Mouse (Mus musculus): ENCODE data around the gene Slc38a9. TPM values are rescaled to one million over a fixed set of nuclear protein-coding genes. Genes with fewer than 3 reads are reported as not detected.

The Slc38a9 gene
- polyA plus RNA-seq, 2 experiments: 9.2 to 10.9 TPM

DNA sequence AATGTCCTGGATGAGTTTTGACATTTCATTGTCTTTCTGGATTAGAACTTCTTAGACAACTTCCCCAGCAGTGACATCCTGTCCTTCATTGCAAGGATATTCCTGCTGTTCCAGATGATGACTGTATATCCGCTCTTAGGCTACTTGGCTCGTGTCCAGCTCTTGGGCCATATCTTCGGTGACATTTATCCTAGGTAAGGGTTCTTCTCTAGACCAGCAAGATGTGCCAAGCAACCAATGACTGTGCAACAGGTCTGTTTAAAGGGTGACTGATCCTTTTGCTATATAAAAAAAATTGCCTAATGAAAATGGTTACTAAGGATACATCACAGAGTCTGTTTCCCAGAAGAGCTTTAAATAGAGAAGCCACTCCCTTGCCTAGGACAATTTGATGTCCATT is 65.5 kb downstream of the Slc38a9 start:
- ATAC-seq (ENCODE audit: insufficient read depth): no peak
- WGBS (ENCODE audit: insufficient replicate concordance): 82% methylated on average over 3 of the region's 3 CpGs
- H3K36me3 ChIP-seq (replicated peaks; ENCODE audit: control insufficient read depth, insufficient read depth, low read depth): no peaks in the 10 kb centered on the region

GRCm38 (mm10) chr13:112733311-112733710 is 72.8 kb downstream of the Slc38a9 start:
- TF ChIP-seq CTCF (IDR thresholded peaks at IDR 0.05; ENCODE audit: low read depth) (no peak), EP300 (IDR thresholded peaks at IDR 0.05; ENCODE audit: low read depth) (no peak)
- H3K4me1 ChIP-seq (replicated peaks; ENCODE audit: control insufficient read depth in 2 of 2, insufficient read depth in 2 of 2, low read length in 1 of 2): peaks cover 0 to 5% of the 10 kb centered on the region in 2 experiments; a peak in 2 of 4 replicates

More for the DNA sequence above, 65.5 kb downstream of the Slc38a9 start:
- Histone ChIP-seq H3K9ac (replicated peaks) (no peak overlapping the region), H3K27me3 (ENCODE audit: control insufficient read depth, insufficient read depth, low read length) (no peaks in the 10 kb centered on the region), H3K9me3 (ENCODE audit: control insufficient read depth, low read length) (no peaks in the 10 kb centered on the region), H3K4me1 (replicated peaks; ENCODE audit: control insufficient read depth in 2 of 2, insufficient read depth in 2 of 2, low read length in 1 of 2) (no peaks in the 10 kb centered on the region), H3K27ac (no peak overlapping the region), H3K4me3 (ENCODE audit: insufficient read depth in 1 of 2, low read depth in 2 of 2, low read length in 2 of 2) (no peak overlapping the region), H3K4me2 (ENCODE audit: low read depth) (no peak overlapping the region)
- no peak for DNase-seq (ENCODE audit: low read depth in 3 of 3, low spot score in 3 of 3)
- TF ChIP-seq EP300 (IDR thresholded peaks at IDR 0.05; ENCODE audit: low read depth): no peak
- no peak for TF ChIP-seq CTCF (IDR thresholded peaks at IDR 0.05; ENCODE audit: low read depth)

GRCm38 (mm10) chr13:112734906-112735713 is 74.6 kb downstream of the Slc38a9 start:
- Histone ChIP-seq H3K4me1 (replicated peaks; ENCODE audit: control insufficient read depth in 2 of 2, insufficient read depth in 2 of 2, low read length in 1 of 2) (peaks cover 0 to 5% of the 10 kb centered on the region in 2 experiments; a peak in 2 of 4 replicates), H3K4me2 (ENCODE audit: low read depth) (no peak overlapping the region), H3K36me3 (replicated peaks; ENCODE audit: control insufficient read depth, insufficient read depth, low read depth) (no peaks in the 10 kb centered on the region; the same call in 1 of the 2 replicates), H3K27me3 (ENCODE audit: control insufficient read depth, insufficient read depth, low read length) (no peaks in the 10 kb centered on the region), H3K9me3 (ENCODE audit: control insufficient read depth, low read length) (no peaks in the 10 kb centered on the region), H3K9ac (replicated peaks) (no peak overlapping the region), H3K4me3 (ENCODE audit: insufficient read depth in 1 of 2, low read depth in 2 of 2, low read length in 2 of 2) (no peak overlapping the region), H3K27ac (no peak overlapping the region)
- TF ChIP-seq CTCF (IDR thresholded peaks at IDR 0.05; ENCODE audit: low read depth) (no peak), EP300 (IDR thresholded peaks at IDR 0.05; ENCODE audit: low read depth) (no peak)
- DNase-seq (ENCODE audit: low read depth in 3 of 3, low spot score in 3 of 3) (no peak), ATAC-seq (ENCODE audit: insufficient read depth) (peak; percentile 64)
- 60% methylated on average over 14 of the region's 14 CpGs for WGBS (ENCODE audit: insufficient replicate concordance)

More at GRCm38 (mm10) chr13:112733311-112733710, 72.8 kb downstream of the Slc38a9 start:
- 82% methylated on average over 12 of the region's 12 CpGs for WGBS (ENCODE audit: insufficient replicate concordance)
- Histone ChIP-seq H3K9ac (replicated peaks) (no peak overlapping the region), H3K27me3 (ENCODE audit: control insufficient read depth, insufficient read depth, low read length) (no peaks in the 10 kb centered on the region), H3K4me3 (ENCODE audit: insufficient read depth in 1 of 2, low read depth in 2 of 2, low read length in 2 of 2) (no peak overlapping the region), H3K4me2 (ENCODE audit: low read depth) (no peak overlapping the region), H3K27ac (no peak overlapping the region), H3K9me3 (ENCODE audit: control insufficient read depth, low read length) (no peaks in the 10 kb centered on the region), H3K36me3 (replicated peaks; ENCODE audit: control insufficient read depth, insufficient read depth, low read depth) (no peaks in the 10 kb centered on the region; the same call in 1 of the 2 replicates)
- ATAC-seq (ENCODE audit: insufficient read depth) (no peak), DNase-seq (ENCODE audit: low read depth in 3 of 3, low spot score in 3 of 3) (no peak)

DNA sequence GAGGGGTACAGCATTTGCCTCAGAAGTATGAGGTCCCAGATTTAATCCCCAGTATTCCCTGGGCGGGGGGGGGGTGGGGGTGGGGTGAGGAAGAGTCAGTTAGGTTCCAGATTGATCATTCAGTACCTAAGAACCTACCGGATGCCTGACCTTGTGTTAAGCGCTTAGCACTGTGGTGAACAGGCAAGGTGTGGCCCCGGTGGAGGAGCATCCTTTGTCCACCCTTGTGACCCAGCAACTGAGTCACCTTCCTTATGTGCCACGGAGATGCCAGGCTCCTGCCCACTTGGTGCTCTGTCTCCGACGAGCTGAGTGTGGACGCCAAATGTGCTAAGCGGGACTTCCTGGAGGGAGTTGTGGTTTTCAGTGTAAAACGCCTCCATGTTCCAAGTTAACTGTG is 75.9 kb downstream of the Slc38a9 start:
- DNase-seq (ENCODE audit: low read depth in 3 of 3, low spot score in 3 of 3): no peak
- no peak for ATAC-seq (ENCODE audit: insufficient read depth)

DNA sequence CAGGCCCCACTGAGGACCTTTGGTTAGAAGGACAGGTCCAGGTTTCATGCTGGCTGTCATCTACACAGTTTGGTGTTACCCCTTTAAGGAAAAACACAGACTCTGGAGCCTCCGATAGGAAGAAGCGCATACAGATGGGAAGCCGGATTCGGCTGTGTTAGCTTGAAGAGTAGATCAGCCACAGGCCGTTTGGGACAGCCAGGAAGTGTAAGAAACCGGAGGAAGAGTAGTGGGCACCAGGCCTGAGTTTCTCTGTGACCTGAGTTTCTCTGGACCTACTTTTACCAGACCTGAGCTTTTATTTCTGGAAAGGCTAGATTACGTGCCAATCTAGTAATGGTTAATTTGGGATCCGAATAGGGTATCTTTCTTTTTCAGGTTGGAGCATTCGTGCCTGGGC is 76.6 kb downstream of the Slc38a9 start:
- TF ChIP-seq CTCF (IDR thresholded peaks at IDR 0.05; ENCODE audit: low read depth) (no peak), EP300 (IDR thresholded peaks at IDR 0.05; ENCODE audit: low read depth) (no peak)
- no peak overlapping the region for H3K27ac ChIP-seq
- no peak for DNase-seq (ENCODE audit: low read depth in 3 of 3, low spot score in 3 of 3)

More for the DNA sequence above, 75.9 kb downstream of the Slc38a9 start:
- Histone ChIP-seq H3K27ac (no peak overlapping the region), H3K9me3 (ENCODE audit: control insufficient read depth, low read length) (no peaks in the 10 kb centered on the region), H3K9ac (replicated peaks) (no peak overlapping the region), H3K27me3 (ENCODE audit: control insufficient read depth, insufficient read depth, low read length) (no peaks in the 10 kb centered on the region), H3K4me3 (ENCODE audit: insufficient read depth in 1 of 2, low read depth in 2 of 2, low read length in 2 of 2) (no peak overlapping the region), H3K4me1 (replicated peaks; ENCODE audit: control insufficient read depth in 2 of 2, insufficient read depth in 2 of 2, low read length in 1 of 2) (peaks cover 0 to 7% of the 10 kb centered on the region in 2 experiments; a peak in 2 of 4 replicates), H3K36me3 (replicated peaks; ENCODE audit: control insufficient read depth, insufficient read depth, low read depth) (no peaks in the 10 kb centered on the region; the same call in 1 of the 2 replicates), H3K4me2 (ENCODE audit: low read depth) (no peak overlapping the region)
- 67% methylated on average over 10 of the region's 10 CpGs for WGBS (ENCODE audit: insufficient replicate concordance)
- TF ChIP-seq CTCF (IDR thresholded peaks at IDR 0.05; ENCODE audit: low read depth) (no peak), EP300 (IDR thresholded peaks at IDR 0.05; ENCODE audit: low read depth) (no peak)

More for the DNA sequence above, 76.6 kb downstream of the Slc38a9 start:
- no peak for ATAC-seq (ENCODE audit: insufficient read depth)
- no peak overlapping the region for H3K4me3 ChIP-seq (ENCODE audit: insufficient read depth in 1 of 2, low read depth in 2 of 2, low read length in 2 of 2)
- H3K4me1 ChIP-seq (replicated peaks; ENCODE audit: control insufficient read depth in 2 of 2, insufficient read depth in 2 of 2, low read length in 1 of 2): peaks cover 0 to 10% of the 10 kb centered on the region in 2 experiments
- no peak overlapping the region for H3K9ac ChIP-seq (replicated peaks)
- H3K9me3 ChIP-seq (ENCODE audit: control insufficient read depth, low read length): no peaks in the 10 kb centered on the region
- no peaks in the 10 kb centered on the region for H3K36me3 ChIP-seq (replicated peaks; ENCODE audit: control insufficient read depth, insufficient read depth, low read depth)
- no peak overlapping the region for H3K4me2 ChIP-seq (ENCODE audit: low read depth)
- 74% methylated on average over 9 of the region's 9 CpGs for WGBS (ENCODE audit: insufficient replicate concordance)
- no peaks in the 10 kb centered on the region for H3K27me3 ChIP-seq (ENCODE audit: control insufficient read depth, insufficient read depth, low read length)

All from liver, embryonic 14.5 days (tissue).